Mouse (Mus musculus): ENCODE measurements around the gene Pcdh8. TPM values are rescaled to one million over a fixed set of nuclear protein-coding genes. Genes with fewer than 3 reads are reported as not detected.

Gene Pcdh8
- polyA plus RNA-seq, 1 experiment from 2014 or later = 58.9 TPM

DNA sequence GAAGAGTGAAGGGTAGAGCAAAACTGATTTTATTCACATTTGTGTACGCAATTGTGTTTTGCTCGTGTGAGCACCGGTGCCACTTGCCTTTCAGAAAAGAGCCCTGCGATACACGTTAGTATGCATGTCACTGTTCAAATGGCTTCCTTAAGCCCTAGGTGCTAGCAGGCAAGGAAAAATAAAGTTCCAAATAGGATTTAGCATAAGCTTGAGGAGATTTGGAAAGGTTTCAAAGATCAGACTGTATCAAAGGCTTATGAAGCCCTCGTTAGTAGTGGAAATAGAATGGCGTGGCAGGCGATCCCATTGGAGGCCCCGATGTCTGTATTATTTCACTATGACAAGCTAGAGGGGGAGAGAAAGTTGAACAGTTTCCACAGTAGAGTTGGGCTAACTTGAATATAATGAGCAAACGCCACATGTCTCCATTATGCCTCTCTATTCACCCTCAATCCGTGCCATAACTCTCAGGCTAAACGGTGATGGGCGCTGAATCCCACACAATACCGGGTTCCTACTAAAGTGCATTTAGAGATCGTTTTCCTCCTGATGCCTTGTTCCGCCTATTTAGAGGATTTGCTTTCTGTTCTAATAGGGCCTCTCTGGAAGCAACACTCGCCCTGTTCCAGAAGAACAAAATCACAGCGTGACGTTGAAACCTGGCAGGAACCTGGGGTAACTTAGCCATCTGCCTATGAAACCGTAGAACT, 845 bp upstream of the Pcdh8 start:
- Histone ChIP-seq H3K9ac (peak overlapping the region; percentile 48), H3K4me2 (peak overlapping the region; percentile 88), H3K4me3 (peak overlapping the region; percentile 60), H3K4me1 (replicated peaks) (peaks cover 69% of the 10 kb centered on the region), H3K36me3 (no peaks in the 10 kb centered on the region), H3K27me3 (no peaks in the 10 kb centered on the region; the same call in 1 of the 2 replicates), H3K27ac (replicated peaks) (peak overlapping the region; percentile 89), H3K9me3 (no peaks in the 10 kb centered on the region)
- ATAC-seq (ENCODE audit: low FRiP score, low read depth) = no peak
- 3% methylated on average over 20 of the region's 20 CpGs for WGBS

DNA sequence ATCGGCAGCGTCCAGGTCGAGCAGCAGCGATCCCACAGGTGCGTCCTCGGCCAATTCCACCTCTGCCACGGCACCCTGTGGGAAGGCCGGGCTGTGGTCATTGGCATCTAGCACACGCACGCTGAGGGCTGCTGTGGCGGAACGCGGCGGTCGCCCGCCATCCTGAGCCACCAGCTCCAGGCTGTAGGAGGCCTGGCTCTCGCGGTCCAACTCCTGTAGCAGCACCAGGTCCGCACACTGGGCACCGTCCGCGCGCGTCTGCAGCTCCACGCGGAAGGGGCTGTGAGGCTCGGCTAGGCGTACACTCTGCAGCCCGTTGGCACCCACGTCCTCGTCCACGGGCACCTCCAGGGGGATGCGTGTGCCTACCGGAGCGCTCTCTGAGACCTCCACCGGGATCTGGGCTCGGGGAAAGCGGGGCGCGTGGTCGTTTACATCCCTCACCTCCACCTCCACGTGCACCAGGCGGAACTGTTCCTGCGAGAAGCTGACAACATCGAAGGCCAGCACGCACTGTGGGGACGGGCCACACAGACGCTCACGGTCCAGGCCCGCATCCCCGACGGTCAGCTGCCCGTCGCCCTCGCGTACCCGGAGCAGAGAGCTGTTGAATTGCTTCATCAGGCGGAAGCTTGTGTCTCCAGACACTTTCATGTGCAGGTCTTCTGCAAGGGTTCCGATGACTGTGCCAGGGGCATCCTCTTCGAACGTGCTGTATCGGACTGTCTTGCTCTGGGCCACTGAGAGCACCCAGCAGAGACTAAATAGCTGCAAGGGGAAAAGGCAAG, 612 bp downstream of the Pcdh8 start:
- 2% methylated on average over 60 of the region's 62 CpGs for WGBS
- H3K4me3 ChIP-seq = peak overlapping the region; percentile 60
- H3K9me3 ChIP-seq = no peaks in the 10 kb centered on the region
- H3K4me1 ChIP-seq (replicated peaks) = peaks cover 69% of the 10 kb centered on the region
- H3K36me3 ChIP-seq = no peaks in the 10 kb centered on the region
- peak; percentile 62 for ATAC-seq (ENCODE audit: low FRiP score, low read depth)
- H3K9ac ChIP-seq = peak overlapping the region; percentile 78
- H3K27ac ChIP-seq (replicated peaks) = peak overlapping the region; percentile 89
- peak overlapping the region; percentile 88 for H3K4me2 ChIP-seq
- no peaks in the 10 kb centered on the region; the same call in 1 of the 2 replicates for H3K27me3 ChIP-seq

DNA sequence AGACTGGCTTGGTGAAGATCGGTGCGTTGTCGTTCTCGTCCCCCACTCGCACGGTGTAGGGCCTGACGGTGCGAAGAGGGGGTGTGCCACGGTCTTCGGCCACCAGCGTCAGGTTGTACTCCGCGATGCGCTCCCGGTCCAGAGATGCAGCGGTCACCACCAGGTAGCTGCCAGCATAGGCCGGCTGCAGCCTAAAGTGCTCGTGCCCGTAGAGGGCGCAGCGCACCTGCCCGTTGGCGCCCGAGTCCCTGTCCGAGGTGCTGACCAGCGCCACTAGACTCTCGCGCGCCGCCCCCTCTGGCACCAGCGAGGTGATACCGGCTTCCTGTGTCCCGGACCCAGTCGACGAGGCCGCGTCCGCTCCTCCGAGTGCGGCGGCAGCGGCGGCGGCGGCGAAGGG, 1.5 kb downstream of the Pcdh8 start:
- H3K9ac ChIP-seq = peak overlapping the region; percentile 78
- H3K9me3 ChIP-seq = no peaks in the 10 kb centered on the region
- H3K4me1 ChIP-seq (replicated peaks) = peaks cover 64% of the 10 kb centered on the region
- ATAC-seq (ENCODE audit: low FRiP score, low read depth) = peak; percentile 28; the same call in 1 of the 2 replicates
- peak overlapping the region; percentile 60 for H3K4me3 ChIP-seq
- H3K27me3 ChIP-seq = no peaks in the 10 kb centered on the region; the same call in 1 of the 2 replicates
- WGBS = under 1% methylated on average over 46 of the region's 46 CpGs
- peak overlapping the region; percentile 88 for H3K4me2 ChIP-seq
- H3K27ac ChIP-seq (replicated peaks) = peak overlapping the region; percentile 89
- H3K36me3 ChIP-seq = no peaks in the 10 kb centered on the region

DNA sequence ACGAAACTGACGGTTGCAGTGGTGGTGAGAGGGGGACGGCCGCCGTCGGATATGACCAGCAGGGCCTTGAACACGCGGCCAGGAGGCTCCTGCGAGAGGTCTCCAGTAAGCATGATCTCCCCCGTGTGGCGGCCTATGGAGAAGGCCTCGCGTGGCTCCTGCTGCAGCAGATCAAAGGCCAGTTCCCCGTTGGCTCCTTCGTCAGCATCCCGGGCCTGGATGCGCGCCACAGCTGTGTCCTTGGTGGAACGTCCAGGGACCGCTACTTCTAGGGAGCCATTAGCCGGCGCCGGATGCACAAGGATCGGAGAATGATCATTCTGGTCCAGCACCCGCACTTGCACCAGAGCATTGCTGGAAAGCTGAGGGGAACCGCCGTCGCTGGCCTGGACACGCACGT, 2.1 kb downstream of the Pcdh8 start:
- H3K27me3 ChIP-seq = no peaks in the 10 kb centered on the region; the same call in 1 of the 2 replicates
- H3K4me3 ChIP-seq = peak overlapping the region; percentile 60
- peak overlapping the region; percentile 88 for H3K4me2 ChIP-seq
- H3K36me3 ChIP-seq = no peaks in the 10 kb centered on the region
- H3K4me1 ChIP-seq (replicated peaks) = peaks cover 59% of the 10 kb centered on the region
- peak overlapping the region; percentile 78 for H3K9ac ChIP-seq
- no peak for ATAC-seq (ENCODE audit: low FRiP score, low read depth)
- 3% methylated on average over 30 of the region's 30 CpGs for WGBS
- peak overlapping the region; percentile 89; the same call in 1 of the 2 replicates for H3K27ac ChIP-seq (replicated peaks)
- no peaks in the 10 kb centered on the region for H3K9me3 ChIP-seq

DNA sequence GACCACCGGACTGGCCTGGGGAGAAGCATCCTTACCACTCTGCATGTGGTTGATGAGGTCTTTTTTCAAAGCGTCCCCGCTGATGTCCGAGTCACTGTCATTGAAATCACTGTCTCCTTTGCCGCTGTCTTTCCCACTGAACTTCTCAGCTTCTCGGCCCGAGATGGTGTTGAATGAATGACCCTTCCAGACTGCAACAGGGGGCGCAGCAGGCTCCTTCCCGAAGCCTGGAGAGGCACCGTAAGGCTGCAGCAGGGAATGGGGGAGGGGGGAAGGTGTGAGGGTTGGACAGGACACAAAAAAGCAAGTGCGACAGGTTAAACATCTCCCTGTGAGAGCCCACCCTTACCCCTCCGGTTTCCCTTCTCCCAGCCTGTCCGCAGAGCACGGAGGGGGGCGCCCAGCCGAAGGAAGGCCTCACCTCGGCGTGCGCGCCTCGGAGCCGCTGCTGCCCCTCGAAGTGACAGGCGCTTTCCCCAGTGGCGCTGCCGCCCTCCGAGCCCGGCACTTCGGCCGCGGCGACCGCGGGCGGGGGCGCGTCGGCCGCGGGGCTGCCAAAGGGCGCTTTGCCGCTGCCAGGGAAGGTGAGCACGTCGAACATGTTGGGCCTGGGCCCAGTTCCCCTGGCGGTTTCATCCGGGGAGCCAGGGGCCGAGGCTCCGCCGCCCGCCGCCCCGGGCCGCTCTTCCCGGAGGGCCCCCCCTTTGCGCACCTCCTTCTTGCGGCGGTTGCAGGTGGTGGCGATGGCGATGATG, 2.9 kb downstream of the Pcdh8 start:
- Histone ChIP-seq H3K9me3 (no peaks in the 10 kb centered on the region), H3K27me3 (no peaks in the 10 kb centered on the region; the same call in 1 of the 2 replicates), H3K4me2 (peak overlapping the region; percentile 88), H3K4me3 (peak overlapping the region; percentile 60), H3K4me1 (replicated peaks) (peaks cover 52% of the 10 kb centered on the region), H3K9ac (peak overlapping the region; percentile 78), H3K36me3 (no peaks in the 10 kb centered on the region), H3K27ac (replicated peaks) (peak overlapping the region; percentile 6; the same call in 1 of the 2 replicates)
- WGBS = under 1% methylated on average over 58 of the region's 59 CpGs
- no peak for ATAC-seq (ENCODE audit: low FRiP score, low read depth)

DNA sequence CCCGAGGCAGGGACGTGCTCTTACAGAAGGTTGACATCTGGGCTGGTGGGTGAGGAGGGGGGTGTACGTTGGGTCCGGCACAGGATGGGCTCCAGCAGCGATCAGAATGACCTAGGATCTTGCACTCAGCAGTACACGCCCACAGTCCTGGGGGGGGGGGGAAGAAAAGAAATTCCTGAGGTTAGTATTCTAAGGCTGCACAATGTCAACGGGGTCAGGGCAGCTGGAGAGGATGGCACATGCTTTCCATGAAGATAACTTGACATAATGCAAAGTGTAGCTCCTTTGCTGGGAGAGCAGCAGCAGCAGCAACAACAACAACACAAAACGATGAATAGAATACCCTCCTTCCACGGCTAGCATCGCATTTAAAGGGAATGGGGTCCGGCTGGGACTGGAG, 3.5 kb downstream of the Pcdh8 start:
- no peak overlapping the region for H3K27ac ChIP-seq (replicated peaks)
- no peaks in the 10 kb centered on the region for H3K36me3 ChIP-seq
- H3K4me1 ChIP-seq (replicated peaks) = peaks cover 45% of the 10 kb centered on the region
- H3K9ac ChIP-seq = peak overlapping the region; percentile 78
- no peak for ATAC-seq (ENCODE audit: low FRiP score, low read depth)
- WGBS = 6% methylated on average over 11 of the region's 11 CpGs
- H3K4me2 ChIP-seq = peak overlapping the region; percentile 88
- H3K27me3 ChIP-seq = no peaks in the 10 kb centered on the region; the same call in 1 of the 2 replicates
- peak overlapping the region; percentile 60 for H3K4me3 ChIP-seq
- no peaks in the 10 kb centered on the region for H3K9me3 ChIP-seq

DNA sequence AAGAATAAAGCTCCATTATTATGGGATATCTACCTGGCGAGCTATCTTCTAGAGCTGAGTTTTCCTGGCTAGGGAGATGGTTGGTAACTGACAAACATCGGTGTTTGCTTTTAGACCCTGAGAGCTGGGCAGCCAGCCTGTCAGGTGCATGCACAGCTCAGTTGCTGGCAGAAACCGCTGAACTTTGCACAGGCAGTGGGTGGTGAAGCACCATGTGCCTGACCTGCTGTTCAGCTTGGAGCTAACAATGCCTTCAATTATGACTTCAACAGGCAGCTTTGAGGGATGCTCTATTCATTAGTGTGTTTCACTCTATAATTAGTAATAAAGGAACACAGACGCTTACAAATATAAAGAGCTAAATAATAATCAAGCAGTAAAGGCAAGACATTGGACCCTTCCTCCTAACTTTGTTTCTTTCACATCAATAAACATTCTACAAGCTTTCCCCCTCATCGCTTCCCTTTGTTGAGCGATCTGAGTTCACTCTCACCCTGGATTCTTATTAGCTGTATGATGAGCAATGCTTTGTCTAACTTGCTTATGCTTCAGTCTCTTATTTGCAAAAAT, 5.8 kb downstream of the Pcdh8 start:
- Histone ChIP-seq H3K4me2 (no peak overlapping the region), H3K27ac (replicated peaks) (no peak overlapping the region), H3K9ac (no peak overlapping the region), H3K36me3 (no peaks in the 10 kb centered on the region), H3K4me1 (replicated peaks) (peaks cover 29% of the 10 kb centered on the region), H3K27me3 (no peaks in the 10 kb centered on the region; the same call in 1 of the 2 replicates), H3K9me3 (no peaks in the 10 kb centered on the region), H3K4me3 (no peak overlapping the region)
- WGBS = 62% methylated on average over 6 of the region's 6 CpGs
- no peak for ATAC-seq (ENCODE audit: low FRiP score, low read depth)

DNA sequence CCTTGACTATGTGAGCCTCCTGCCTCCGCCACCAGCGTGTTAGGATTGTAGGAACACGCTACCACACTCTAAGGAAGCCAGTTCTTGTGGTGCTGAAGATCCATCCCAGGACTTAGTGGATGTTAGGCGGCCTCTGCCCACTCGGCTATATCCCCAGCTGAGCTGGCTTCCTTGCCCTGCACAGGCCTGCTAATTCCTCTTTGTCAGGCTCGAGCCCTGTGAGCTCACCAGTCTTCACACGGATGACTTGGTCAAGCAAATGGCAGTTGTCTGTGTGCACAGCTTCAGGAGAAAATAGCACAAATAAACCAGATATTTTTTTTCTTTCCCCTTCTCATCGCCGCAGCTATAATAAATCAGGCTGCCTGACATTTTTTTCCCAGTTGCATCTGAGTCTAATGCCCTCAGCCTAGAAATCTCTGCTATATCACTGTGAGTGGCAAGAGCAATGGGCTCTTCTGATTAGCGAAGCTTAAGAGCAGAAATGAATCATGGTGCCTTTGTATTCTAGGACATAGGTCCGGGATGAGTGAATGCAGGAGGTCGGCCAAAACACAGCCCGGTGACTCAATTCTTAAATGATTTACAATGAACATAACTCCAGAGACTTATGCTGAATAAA, 16.4 kb downstream of the Pcdh8 start:
- H3K9me3 ChIP-seq = no peaks in the 10 kb centered on the region
- WGBS = 41% methylated on average over 13 of the region's 13 CpGs
- peaks cover 10% of the 10 kb centered on the region for H3K4me1 ChIP-seq (replicated peaks)
- H3K27ac ChIP-seq (replicated peaks) = peak overlapping the region; percentile 0; the same call in 1 of the 2 replicates
- no peaks in the 10 kb centered on the region for H3K36me3 ChIP-seq
- H3K9ac ChIP-seq = no peak overlapping the region
- no peak overlapping the region for H3K4me2 ChIP-seq
- H3K4me3 ChIP-seq = no peak overlapping the region
- no peaks in the 10 kb centered on the region for H3K27me3 ChIP-seq
- ATAC-seq (ENCODE audit: low FRiP score, low read depth) = peak; percentile 68; the same call in 1 of the 2 replicates

DNA sequence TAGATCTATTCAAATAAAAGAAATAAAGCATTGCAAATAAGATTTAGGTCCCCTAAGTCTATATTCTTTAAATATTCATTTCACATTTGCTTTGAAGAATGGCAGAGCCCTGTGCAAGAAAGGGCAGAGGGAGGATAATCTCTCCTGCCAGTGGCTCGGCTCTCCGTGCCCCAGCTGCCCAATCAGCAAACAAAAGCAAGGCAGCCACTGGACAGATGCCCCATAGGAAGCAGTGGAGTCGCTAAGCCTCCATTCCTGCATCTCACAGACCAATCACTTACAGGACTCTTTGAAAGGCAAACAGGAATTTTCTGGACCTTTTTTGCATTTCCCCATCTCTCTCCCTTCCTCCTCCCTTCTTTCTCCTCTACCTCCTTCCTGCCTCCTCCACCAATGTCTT, 17.0 kb downstream of the Pcdh8 start:
- 22% methylated on average over 3 of the region's 3 CpGs for WGBS
- peak; percentile 60; the same call in 1 of the 2 replicates for ATAC-seq (ENCODE audit: low FRiP score, low read depth)
- H3K27ac ChIP-seq (replicated peaks) = peak overlapping the region; percentile 0; the same call in 1 of the 2 replicates
- H3K27me3 ChIP-seq = no peaks in the 10 kb centered on the region
- H3K9ac ChIP-seq = no peak overlapping the region
- H3K4me2 ChIP-seq = no peak overlapping the region
- H3K4me3 ChIP-seq = no peak overlapping the region
- H3K9me3 ChIP-seq = no peaks in the 10 kb centered on the region
- peaks cover 10% of the 10 kb centered on the region for H3K4me1 ChIP-seq (replicated peaks)
- H3K36me3 ChIP-seq = no peaks in the 10 kb centered on the region

DNA sequence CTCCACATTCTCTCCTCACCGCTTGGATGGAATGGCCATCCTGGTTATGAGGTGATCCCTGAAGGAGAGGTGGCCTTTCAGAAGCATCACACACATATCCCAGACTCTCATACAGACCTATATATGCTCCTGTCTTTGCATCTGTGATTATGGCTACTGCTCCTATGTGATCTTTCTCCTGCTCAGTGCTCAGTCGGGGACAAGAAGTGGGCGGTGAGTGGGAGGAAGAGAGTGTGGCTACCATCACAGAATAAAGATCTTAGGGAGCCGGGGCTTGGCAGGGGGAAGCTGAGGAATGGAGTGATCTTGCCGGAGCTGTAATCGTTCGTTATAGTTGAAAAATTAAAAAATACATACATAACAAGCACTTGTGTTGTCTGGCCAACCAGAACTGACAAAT, 17.4 kb downstream of the Pcdh8 start:
- no peaks in the 10 kb centered on the region for H3K27me3 ChIP-seq
- no peak overlapping the region for H3K4me2 ChIP-seq
- peaks cover 10% of the 10 kb centered on the region for H3K4me1 ChIP-seq (replicated peaks)
- no peak overlapping the region for H3K9ac ChIP-seq
- peak; percentile 12; the same call in 1 of the 2 replicates for ATAC-seq (ENCODE audit: low FRiP score, low read depth)
- H3K27ac ChIP-seq (replicated peaks) = no peak overlapping the region
- no peak overlapping the region for H3K4me3 ChIP-seq
- 75% methylated on average over 7 of the region's 7 CpGs for WGBS
- H3K9me3 ChIP-seq = no peaks in the 10 kb centered on the region
- no peaks in the 10 kb centered on the region for H3K36me3 ChIP-seq

DNA sequence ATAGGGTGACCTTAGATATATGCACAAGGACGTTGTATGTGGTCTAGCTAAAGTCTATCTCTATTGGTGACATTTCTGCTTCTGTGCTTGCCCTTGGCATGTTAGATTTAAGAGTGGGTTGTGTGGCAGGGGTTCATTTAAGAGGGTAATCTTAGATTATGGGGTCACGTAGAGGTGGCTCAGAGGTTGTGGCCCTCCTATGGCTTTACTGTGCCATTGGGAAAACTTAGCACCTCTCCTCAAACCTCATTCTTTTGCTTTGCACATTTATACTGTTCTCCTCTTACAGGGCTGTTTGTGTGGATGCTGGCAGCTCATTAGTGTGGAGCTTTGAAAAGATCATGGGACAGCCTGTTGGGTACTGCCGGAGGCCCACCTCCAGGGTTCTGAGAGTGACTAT, 30.6 kb downstream of the Pcdh8 start:
- H3K9ac ChIP-seq = no peak overlapping the region
- H3K36me3 ChIP-seq = no peaks in the 10 kb centered on the region
- H3K4me1 ChIP-seq (replicated peaks) = peaks cover 10% of the 10 kb centered on the region
- no peaks in the 10 kb centered on the region for H3K27me3 ChIP-seq
- no peak for ATAC-seq (ENCODE audit: low FRiP score, low read depth)
- no peak overlapping the region for H3K27ac ChIP-seq (replicated peaks)
- WGBS = 83% methylated on average over 3 of the region's 3 CpGs
- H3K9me3 ChIP-seq = no peaks in the 10 kb centered on the region
- H3K4me2 ChIP-seq = no peak overlapping the region
- H3K4me3 ChIP-seq = no peak overlapping the region

All from hindbrain, embryonic 15.5 days (tissue).